Mouse (Mus musculus) lung, embryonic 14.5 days (tissue): ENCODE data around the gene Gm20388. TPM values are rescaled to one million over a fixed set of nuclear protein-coding genes. Genes with fewer than 3 reads are reported as not detected.

Experiments
- ATAC-seq: fragments of 200-750 bp; cut with Nextera tagmentation; 2 replicates; pipeline ENCODE4 v1.8.0; 2017; ENCODE audit warnings: mild to moderate bottlenecking, moderate TSS enrichment, moderate library complexity; ENCODE audit not compliant: insufficient read depth
- DNase-seq: peaks from one replicate; pipeline ENCODE4 v3.0.0-alpha.2; 2015
- H3K27ac ChIP-seq: fragments of 300-500 bp; sonication (generic); 2 replicates; pipeline ENCODE4 v1.5.1; 2014; ENCODE audit warnings: low read depth, mild to moderate bottlenecking, moderate library complexity
- H3K27me3 ChIP-seq: fragments of 300-500 bp; sonication (generic); 2 replicates; pipeline ENCODE4 v1.6.1; 2014; ENCODE audit warnings: low read length, control low read depth; ENCODE audit not compliant: insufficient read depth
- H3K36me3 ChIP-seq: fragments of 300-500 bp; sonication (generic); 2 replicates; pipeline ENCODE4 v1.6.1; 2014; ENCODE audit warnings: control low read depth; ENCODE audit not compliant: insufficient read depth
- H3K4me1 ChIP-seq: fragments of 300-500 bp; sonication (generic); 2 replicates; pipeline ENCODE4 v1.6.1; 2014; ENCODE audit warnings: antibody characterized with exemption, control low read depth; ENCODE audit not compliant: insufficient read depth
- H3K4me2 ChIP-seq: fragments of 300-500 bp; sonication (generic); 2 replicates; pipeline ENCODE4 v1.6.1; 2014; ENCODE audit warnings: mild to moderate bottlenecking
- H3K4me3 ChIP-seq: fragments of 300-500 bp; sonication (generic); 2 replicates; pipeline ENCODE4 v1.5.1; 2014; ENCODE audit warnings: low read depth, low read length
- H3K9ac ChIP-seq: fragments of 300-500 bp; sonication (generic); 2 replicates; pipeline ENCODE4 v1.6.1; 2014
- H3K9me3 ChIP-seq: fragments of 300-500 bp; sonication (generic); 2 replicates; pipeline ENCODE4 v1.6.1; 2016; ENCODE audit warnings: low read depth, low read length, control low read depth
- CTCF ChIP-seq: IDR thresholded peaks from 2 replicates; pipeline ENCODE4 v1.5.1; 2016; ENCODE audit warnings: antibody characterized with exemption, low read depth
- WGBS: fragments of 180-500 bp; shearing (Covaris S2); extraction: QIAGEN DNeasy Blood & Tissue Kit; methylation state at CpG from one replicate; pipeline ENCODE4 v1.1.7; 2014; 5-methylcytosine and 5-hydroxymethylcytosine counted together
- polyA plus RNA-seq: library from polyadenylated mRNA; unstranded; fragments of >200 nt; fragmentation: Nextera tagmentation; extraction: Ambion mirVana; gene quantifications from 2 replicates; pipeline ENCODE4 v1.2.1, GENCODE M21; 2014

Gm20388 gene
- polyA plus RNA-seq, 1 experiment from 2014 or later = not detected

DNA sequence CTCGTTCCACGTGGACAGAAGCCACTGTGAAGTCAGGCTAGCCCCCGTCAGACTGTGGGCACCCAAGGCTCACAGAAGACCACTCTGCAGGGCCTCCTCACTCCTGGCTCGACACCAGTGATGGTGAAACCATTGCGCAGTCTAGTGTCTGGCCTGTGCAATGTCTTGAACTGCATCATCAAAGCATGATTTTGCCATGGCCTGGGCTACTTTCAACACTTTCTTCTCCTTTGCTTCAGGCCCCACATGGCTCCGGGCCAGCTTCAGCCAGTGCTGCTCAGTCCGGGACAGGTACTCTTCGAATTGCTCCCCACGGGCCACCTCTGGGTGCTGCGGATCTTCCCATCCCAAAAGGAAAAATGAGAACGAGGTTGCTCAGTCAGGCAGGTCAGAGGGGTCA is 1885.8 kb downstream of the Gm20388 start:
- Histone ChIP-seq H3K27ac (no peak overlapping the region), H3K9ac (no peak overlapping the region), H3K4me1 (peaks cover 8% of the 10 kb centered on the region; the same call in 1 of the 2 replicates), H3K4me2 (no peak overlapping the region), H3K4me3 (no peak overlapping the region), H3K36me3 (peaks cover 63% of the 10 kb centered on the region), H3K27me3 (no peaks in the 10 kb centered on the region), H3K9me3 (no peaks in the 10 kb centered on the region)
- WGBS = 91% methylated on average over 11 of the region's 11 CpGs
- TF ChIP-seq CTCF = no peak
- DNase-seq = no peak
- no peak for ATAC-seq

DNA sequence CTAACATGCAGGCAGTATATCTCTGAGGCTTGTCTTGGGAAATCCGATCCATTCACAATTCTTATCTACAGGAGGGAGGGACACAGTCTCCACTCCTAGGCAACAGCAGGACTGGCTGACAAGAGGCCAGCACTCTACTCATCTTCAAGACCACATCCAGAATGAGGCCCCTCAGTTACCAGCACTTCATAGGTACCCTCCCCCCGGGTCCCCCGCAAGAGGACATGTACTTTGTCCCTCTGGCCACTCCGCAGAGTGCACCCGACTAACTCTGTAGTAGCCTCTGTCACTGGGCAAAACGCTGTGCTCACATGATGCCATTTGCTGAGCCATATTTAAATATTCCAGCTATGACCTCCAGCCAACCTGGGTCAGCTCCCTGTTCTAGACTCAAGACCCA is 1887.8 kb downstream of the Gm20388 start:
- H3K9me3 ChIP-seq = no peaks in the 10 kb centered on the region
- H3K4me1 ChIP-seq = no peaks in the 10 kb centered on the region
- DNase-seq (no peak), ATAC-seq (no peak)
- H3K27me3 ChIP-seq = no peaks in the 10 kb centered on the region
- H3K27ac ChIP-seq = no peak overlapping the region
- H3K9ac ChIP-seq = no peak overlapping the region
- TF ChIP-seq CTCF = no peak
- no peak overlapping the region for H3K4me3 ChIP-seq
- no peak overlapping the region for H3K4me2 ChIP-seq
- H3K36me3 ChIP-seq = peaks cover 74% of the 10 kb centered on the region
- 65% methylated on average over 6 of the region's 6 CpGs for WGBS

GRCm38 (mm10) chr8:121804829-121805228 is 1894.2 kb downstream of the Gm20388 start:
- no peak overlapping the region for H3K4me2 ChIP-seq
- WGBS = 92% methylated on average over 5 of the region's 5 CpGs
- no peak for DNase-seq
- H3K4me3 ChIP-seq = no peak overlapping the region
- no peaks in the 10 kb centered on the region for H3K4me1 ChIP-seq
- ATAC-seq = no peak
- H3K36me3 ChIP-seq = peaks cover 49% of the 10 kb centered on the region
- no peaks in the 10 kb centered on the region for H3K9me3 ChIP-seq
- no peak for TF ChIP-seq CTCF
- no peak overlapping the region for H3K27ac ChIP-seq
- no peaks in the 10 kb centered on the region for H3K27me3 ChIP-seq
- H3K9ac ChIP-seq = no peak overlapping the region

- 91% methylated on average over 13 of the region's 13 CpGs for WGBS
- H3K36me3 ChIP-seq = peaks cover 43% of the 10 kb centered on the region
- H3K9me3 ChIP-seq = no peaks in the 10 kb centered on the region
- H3K4me3 ChIP-seq = no peak overlapping the region
- no peak for DNase-seq
- H3K9ac ChIP-seq = no peak overlapping the region
- no peaks in the 10 kb centered on the region for H3K4me1 ChIP-seq
- no peak overlapping the region for H3K4me2 ChIP-seq
- no peak overlapping the region for H3K27ac ChIP-seq
- H3K27me3 ChIP-seq = no peaks in the 10 kb centered on the region
- TF ChIP-seq CTCF = no peak
- no peak for ATAC-seq
Observed at GRCm38 (mm10) chr8:121806126-121806525, 1895.5 kb downstream of the Gm20388 start.

DNA sequence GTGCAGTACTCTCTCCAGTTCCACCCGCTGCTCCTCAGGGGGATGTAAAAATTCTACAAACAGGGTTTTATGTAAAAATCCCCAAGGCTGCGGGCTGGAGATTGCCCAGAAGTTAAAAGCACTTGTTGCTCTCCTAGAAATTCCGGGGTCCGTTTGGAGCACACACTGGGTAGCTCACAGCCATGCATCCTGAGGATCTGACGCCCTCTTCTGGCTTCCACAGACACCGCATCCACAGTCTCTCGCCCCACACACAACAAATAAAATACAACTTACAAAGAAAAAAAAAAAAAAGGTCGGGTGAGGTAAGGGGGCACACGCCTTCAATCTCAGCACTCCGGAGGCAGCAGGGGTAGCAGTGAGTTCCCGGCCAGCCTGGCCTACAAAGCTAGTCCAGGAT is 1897.4 kb downstream of the Gm20388 start:
- ATAC-seq = no peak
- WGBS = 74% methylated on average over 11 of the region's 11 CpGs
- peaks cover 46% of the 10 kb centered on the region for H3K36me3 ChIP-seq

DNA sequence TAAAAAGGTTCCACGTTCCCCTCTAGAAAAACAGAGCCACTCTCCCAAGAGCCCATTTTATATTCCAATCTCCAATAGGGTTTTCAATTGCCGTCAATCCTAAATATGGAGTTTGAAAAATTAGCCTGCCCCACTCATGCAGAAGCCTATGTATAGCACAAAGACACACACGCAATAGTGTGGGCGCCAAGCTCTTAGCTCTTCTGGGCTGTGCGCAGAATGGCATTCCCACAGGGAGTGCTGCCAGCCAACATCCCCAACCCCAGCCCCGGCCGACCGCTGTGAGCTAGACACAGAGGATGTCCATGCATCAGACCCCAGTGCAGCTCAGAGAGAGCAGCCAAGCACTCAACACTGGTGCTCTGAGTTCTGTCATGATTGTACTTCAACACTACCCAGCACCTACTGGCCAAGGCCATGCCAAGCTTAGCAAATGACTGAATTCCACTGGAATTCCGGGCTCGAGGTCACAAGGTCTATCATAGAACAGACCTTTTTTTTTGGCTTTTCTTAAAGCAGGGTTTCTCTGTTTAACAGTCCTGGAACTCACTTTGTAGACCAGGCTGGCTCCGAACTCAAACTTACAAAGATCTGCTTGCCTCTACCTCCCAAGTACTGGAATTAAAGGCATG is 1899.0 kb downstream of the Gm20388 start:
- H3K4me1 ChIP-seq = no peaks in the 10 kb centered on the region
- WGBS = 92% methylated on average over 11 of the region's 11 CpGs
- H3K36me3 ChIP-seq = peaks cover 44% of the 10 kb centered on the region
- DNase-seq (no peak), ATAC-seq (no peak)
- H3K9me3 ChIP-seq = no peaks in the 10 kb centered on the region
- no peak overlapping the region for H3K27ac ChIP-seq
- H3K9ac ChIP-seq = no peak overlapping the region
- no peaks in the 10 kb centered on the region for H3K27me3 ChIP-seq
- no peak for TF ChIP-seq CTCF
- no peak overlapping the region for H3K4me2 ChIP-seq
- no peak overlapping the region for H3K4me3 ChIP-seq

More for the DNA sequence above, 1897.4 kb downstream of the Gm20388 start:
- DNase-seq = no peak
- no peak for TF ChIP-seq CTCF
- H3K27me3 ChIP-seq = no peaks in the 10 kb centered on the region
- H3K4me1 ChIP-seq = no peaks in the 10 kb centered on the region
- H3K27ac ChIP-seq = no peak overlapping the region
- H3K4me2 ChIP-seq = no peak overlapping the region
- H3K9me3 ChIP-seq = no peaks in the 10 kb centered on the region
- H3K9ac ChIP-seq = no peak overlapping the region
- no peak overlapping the region for H3K4me3 ChIP-seq

GRCm38 (mm10) chr8:121811502-121811901 is 1900.9 kb downstream of the Gm20388 start:
- H3K4me3 ChIP-seq = no peak overlapping the region
- no peak for ATAC-seq
- no peaks in the 10 kb centered on the region for H3K4me1 ChIP-seq
- H3K9me3 ChIP-seq = no peaks in the 10 kb centered on the region
- no peaks in the 10 kb centered on the region for H3K27me3 ChIP-seq
- H3K36me3 ChIP-seq = peaks cover 29% of the 10 kb centered on the region
- no peak for DNase-seq
- TF ChIP-seq CTCF = no peak
- no peak overlapping the region for H3K4me2 ChIP-seq
- H3K9ac ChIP-seq = no peak overlapping the region
- H3K27ac ChIP-seq = no peak overlapping the region
- WGBS = 90% methylated on average over 3 of the region's 3 CpGs
